Mouse (Mus musculus): Measurements from ENCODE around the gene Lpp.

The Lpp gene

DNA sequence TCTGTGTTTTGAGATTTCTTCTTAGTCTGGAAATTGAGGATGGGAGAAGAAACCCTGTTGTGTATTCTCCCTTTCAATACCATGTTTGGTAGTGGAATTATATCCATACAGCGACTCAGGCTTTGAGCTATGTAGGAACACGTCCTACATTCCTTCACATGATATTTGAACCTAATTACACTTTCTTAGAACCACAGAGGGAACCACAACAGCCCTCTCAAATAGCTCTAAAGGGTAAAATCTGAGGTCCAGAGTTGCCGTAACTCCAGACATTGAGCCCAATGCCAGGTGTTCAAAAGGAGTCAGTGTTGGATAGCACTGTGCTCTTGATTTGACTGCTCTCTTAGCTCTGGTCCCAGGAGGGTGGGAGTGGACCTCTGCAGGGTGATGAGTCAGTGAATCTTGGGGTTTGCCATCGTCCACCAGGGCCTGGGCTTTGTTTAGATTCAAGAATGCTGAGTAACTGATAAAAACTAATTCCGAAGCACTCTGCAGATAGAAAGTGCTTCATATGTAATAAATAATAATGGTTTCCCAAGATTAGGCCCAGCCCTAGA lies 104.9 kb downstream of the Lpp start:
- DNase-seq (ENCODE audit: low read depth, low spot score): no peak

- no peak for DNase-seq (ENCODE audit: low read depth, low spot score)
Measured at GRCm38 (mm10) chr16:24501197-24501596, 107.9 kb downstream of the Lpp start.

DNA sequence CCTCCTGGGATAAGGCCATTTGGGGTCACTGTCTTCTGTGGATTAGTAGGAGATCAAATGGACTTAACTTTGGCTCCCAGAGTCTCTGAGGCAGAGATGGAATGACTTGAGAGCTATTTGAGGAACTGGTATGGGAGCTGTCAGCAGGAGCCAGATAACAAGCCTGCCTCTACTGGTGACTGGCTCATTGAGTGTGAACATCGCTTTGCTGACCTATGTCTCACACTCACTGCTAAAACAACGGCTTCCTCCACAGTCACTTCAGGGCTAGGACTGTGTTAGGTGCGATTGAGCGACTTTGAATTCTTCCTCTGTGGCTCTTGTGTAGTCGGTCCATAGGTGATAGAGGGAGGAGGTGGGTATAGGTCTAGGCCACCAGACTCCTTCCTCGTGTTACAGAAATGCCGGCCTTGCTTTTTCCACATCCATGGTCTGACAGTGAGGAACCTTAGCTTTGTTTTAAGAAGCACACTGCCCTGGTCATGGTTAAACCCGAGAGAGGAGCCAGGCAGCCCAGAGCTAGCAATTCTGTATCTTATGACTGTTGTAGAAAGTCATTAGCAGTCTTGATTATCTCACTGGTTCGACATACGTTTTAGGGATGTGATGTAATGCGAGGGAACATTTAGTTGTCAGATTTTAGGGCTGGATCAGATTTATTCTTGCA lies 108.5 kb downstream of the Lpp start:
- no peak for DNase-seq (ENCODE audit: low read depth, low spot score)

DNA sequence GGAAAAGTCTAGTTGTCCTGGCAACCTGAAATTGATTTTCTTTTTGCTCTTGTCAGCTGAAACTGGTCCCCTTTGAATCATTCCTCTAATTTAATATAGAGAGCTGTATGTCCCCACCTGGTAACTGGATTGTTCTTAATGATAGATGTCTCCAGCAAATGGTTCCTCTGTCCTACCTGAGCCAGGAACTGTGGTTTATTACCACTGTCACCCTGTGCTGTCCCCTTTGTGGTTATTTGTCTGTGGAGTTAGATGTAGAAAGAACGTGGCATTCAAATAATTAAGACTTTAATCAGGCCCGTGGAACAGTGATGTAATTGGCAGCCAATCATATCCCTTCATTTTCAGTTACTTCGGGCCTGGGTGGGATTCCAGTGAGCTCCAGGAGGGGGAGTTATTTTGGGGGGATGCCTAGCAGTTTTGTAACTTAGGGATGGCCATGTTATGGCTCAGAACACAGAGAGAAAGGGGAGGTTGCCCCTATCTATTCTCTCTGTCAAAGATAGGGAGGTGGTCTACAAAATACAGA lies 109.1 kb downstream of the Lpp start:
- DNase-seq (ENCODE audit: low read depth, low spot score): no peak

GRCm38 (mm10) chr16:24504838-24505605 lies 111.7 kb downstream of the Lpp start:
- no peak for DNase-seq (ENCODE audit: low read depth, low spot score)

- no peak for DNase-seq (ENCODE audit: low read depth, low spot score)
Measured at GRCm38 (mm10) chr16:24506237-24506636, 112.9 kb downstream of the Lpp start.

GRCm38 (mm10) chr16:24506740-24507139 lies 113.4 kb downstream of the Lpp start:
- no peak for DNase-seq (ENCODE audit: low read depth, low spot score)

- no peak for DNase-seq (ENCODE audit: low read depth, low spot score)
Measured at GRCm38 (mm10) chr16:24507927-24508540, 114.7 kb downstream of the Lpp start.

- no peak for DNase-seq (ENCODE audit: low read depth, low spot score)
Measured at GRCm38 (mm10) chr16:24509100-24509812, 115.9 kb downstream of the Lpp start.

- no peak for DNase-seq (ENCODE audit: low read depth, low spot score)
Measured at GRCm38 (mm10) chr16:24509813-24510166, 116.5 kb downstream of the Lpp start.

- no peak for DNase-seq (ENCODE audit: low read depth, low spot score)
Measured at GRCm38 (mm10) chr16:24513228-24513627, 119.9 kb downstream of the Lpp start.

GRCm38 (mm10) chr16:24514802-24515727 lies 121.8 kb downstream of the Lpp start:
- DNase-seq (ENCODE audit: low read depth, low spot score): no peak

DNA sequence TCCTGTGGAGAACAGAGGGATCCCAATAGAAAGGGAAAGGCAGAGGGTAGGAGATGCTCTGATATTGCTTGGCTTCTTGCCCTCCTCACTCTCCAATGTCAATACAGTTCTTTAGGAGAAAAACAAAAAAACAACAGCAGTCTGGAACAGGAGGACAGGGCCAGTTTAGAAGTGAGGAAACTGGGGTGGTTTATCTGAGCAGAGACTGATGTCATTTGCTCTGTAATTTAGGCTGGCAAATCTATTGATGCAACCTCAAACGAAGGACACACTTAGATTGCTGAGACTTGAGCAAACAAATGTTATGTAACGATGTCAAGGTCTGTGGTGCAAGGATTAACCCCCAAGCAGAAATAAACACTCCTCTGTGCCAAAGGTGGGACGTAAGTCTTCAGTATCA lies 123.7 kb downstream of the Lpp start:
- no peak for DNase-seq (ENCODE audit: low read depth, low spot score)

- DNase-seq (ENCODE audit: low read depth, low spot score): no peak
Measured at GRCm38 (mm10) chr16:24517501-24518042, 124.3 kb downstream of the Lpp start.

GRCm38 (mm10) chr16:24518785-24519184 lies 125.5 kb downstream of the Lpp start:
- no peak for DNase-seq (ENCODE audit: low read depth, low spot score)

- no peak for DNase-seq (ENCODE audit: low read depth, low spot score)
Measured at GRCm38 (mm10) chr16:24527219-24527618, 133.9 kb downstream of the Lpp start.

DNA sequence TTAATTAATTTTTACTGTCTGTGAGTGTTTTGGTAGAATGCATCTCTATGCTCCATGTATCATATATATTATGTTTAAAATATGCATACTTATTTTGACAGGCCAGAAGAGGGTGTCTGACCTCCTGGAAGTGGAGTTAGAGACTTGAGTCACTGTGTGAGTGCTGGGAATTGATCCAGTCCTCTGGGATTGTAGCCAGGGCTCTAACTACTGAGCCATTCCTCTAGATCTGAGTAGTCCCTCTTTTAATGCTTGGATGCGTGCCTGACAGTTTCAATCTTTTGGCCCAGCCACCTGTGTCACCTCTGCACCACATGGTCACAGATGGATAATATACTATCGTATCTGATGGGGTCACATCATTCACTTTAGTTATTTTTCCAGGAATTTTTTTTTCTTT lies 138.4 kb downstream of the Lpp start:
- no peak for DNase-seq (ENCODE audit: low read depth, low spot score)

DNA sequence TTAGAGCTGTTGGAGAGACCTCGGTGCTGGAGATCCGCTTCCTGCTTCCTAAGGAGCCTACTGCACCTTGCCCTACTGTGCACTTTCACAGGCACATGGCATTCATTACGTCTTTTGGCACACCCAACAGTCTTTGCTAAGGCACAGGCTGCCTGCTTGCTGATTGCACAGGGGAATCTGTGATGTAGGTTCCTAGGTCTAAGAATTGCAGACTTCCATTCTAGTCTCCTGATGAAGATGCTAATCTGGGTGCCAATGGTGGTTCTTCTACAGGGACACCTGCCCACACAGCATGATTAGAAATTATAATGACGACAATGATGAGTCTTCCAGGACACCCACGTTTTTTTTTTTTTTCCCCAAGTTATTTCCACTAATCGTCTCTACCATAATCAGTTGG lies 141.9 kb downstream of the Lpp start:
- no peak for DNase-seq (ENCODE audit: low read depth, low spot score)

DNA sequence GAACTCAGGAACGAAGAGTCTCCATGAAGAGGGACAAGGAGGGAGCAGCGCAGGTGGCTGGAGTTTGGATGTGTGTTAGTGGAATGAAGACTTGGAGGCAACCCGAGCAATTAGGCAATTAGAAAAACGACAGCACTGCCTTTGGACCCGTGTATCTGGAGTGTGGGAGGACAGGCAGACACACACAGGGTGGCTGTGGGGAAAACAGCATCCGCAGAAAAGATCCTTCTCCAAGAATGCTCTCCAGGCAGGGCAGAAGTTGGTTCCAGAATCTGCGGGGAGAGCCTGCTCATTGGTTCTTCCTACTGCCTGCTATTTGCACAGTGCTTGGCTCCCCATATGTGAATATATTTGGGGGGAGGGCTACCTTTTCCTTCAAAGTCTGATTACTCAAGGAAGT lies 143.0 kb downstream of the Lpp start:
- DNase-seq (ENCODE audit: low read depth, low spot score): no peak

GRCm38 (mm10) chr16:24539003-24539402 lies 145.7 kb downstream of the Lpp start:
- DNase-seq (ENCODE audit: low read depth, low spot score): no peak
